Mouse (Mus musculus) lung, postnatal 10 days (tissue): ENCODE results near the gene Prpf31.

Source experiments
- DNase-seq: peaks from one replicate; pipeline ENCODE4 v3.0.0; 2021

Gene Prpf31

DNA sequence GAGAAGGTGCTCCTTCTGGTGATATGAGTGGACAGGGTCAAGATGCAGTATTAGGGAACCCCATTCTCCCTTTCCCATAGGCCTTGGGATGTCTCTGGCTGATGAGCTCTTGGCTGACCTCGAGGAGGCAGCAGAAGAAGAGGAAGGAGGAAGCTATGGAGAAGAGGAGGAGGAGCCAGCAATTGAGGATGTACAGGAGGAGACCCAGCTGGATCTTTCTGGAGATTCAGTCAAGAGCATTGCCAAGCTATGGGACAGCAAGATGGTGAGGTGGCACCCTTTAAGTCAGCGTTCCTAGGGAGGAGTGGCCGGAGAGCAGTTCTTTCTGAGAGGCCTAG, 662 bp downstream of the Prpf31 start:
- DNase-seq = no peak

DNA sequence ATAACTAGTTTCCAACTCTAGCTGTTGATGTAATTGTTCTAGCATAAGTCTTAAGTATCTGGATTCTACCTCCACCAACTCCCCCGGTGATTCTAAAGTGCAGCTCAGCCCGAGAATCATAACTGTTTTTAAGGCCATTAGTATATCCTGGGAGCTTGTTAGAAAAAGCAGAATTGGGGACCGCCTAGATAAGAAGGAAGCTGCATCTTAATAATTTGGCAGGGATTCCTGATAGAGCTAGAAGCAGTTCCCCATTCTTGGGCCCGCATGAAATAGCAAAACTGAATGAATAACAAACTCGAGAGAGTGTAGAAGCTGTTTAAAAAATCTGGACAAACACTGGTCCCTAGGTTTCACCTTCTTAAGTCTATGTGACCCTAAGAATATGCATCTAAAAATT, 13.6 kb downstream of the Prpf31 start:
- DNase-seq = no peak

DNA sequence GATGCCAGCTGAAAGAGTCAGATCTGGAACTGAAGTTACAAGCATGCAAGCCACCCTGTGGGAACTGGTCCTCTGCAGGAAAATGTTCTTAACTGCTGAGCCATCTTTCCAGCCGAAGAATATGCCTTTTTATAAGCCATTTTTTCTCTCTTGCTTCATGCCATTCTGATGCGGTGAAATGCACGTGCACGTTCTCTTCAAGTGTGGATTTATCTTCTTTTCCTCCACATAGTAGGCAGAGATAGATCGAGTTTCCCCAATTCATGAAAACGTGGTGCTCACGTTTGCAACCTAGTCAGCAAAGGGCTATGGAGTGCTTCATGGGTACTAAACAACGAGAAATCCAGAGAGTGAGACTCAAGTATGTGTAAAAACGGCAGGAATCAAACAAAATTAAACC, 14.1 kb downstream of the Prpf31 start:
- no peak for DNase-seq

DNA sequence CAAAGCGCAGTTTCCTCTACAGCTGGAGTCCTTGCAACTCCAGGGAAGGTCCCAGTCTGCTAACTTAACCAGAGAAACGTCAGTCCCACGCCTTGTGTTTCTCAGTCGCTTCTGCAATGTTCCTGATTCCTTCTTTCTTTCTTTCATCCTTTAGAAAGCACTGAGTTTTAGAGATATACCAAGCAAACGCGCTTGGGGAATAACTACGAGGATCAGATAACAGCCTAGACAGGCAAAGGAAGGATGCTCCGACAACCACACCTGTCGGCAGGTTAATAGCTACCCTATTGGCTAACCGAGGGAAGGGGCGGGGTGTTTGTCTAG, 14.5 kb downstream of the Prpf31 start:
- DNase-seq = no peak

DNA sequence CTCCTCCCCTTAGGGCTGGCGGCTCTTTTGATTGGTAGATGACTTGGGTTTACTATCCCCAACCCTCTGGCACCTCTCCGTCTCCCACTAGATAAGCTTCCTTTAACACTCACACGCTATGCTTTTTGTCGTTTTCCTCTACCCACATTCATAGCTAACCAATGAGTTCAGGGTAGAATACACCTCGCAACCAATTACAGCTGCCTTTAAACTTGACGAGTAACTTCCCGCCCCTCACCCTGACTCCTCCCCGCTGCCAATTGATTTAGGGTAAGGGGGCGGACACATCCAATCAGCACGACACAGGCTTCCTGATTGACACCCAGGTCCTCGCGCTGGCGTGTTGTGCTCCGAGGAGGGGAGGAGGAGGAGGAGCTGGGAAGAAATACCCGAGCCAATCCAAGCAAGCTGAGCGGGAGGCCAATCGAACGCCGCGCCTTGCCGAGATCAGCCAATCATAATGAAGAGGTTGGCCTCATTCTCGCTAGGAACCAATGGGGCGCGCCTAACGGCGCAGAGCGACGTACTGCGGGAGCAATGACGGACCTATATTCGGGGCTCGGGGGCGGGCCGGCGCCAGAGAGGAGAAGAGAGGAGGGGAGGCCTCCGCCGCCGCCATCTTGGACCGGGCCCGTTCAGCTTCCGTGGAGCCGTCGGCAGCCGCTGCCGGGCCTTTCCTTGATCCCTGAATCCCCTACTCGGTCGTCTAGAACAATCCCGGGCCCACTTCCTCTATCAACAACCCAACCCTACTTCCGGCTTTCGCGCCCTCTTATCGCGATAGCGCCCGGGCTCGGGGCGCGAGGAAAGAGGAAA, 15.1 kb downstream of the Prpf31 start, which contains the start of gene Cnot3:
Gene Cnot3, plus strand, starts transcription at position 597 of the 816 bp plus-strand sequence.
- DNase-seq = peak; percentile 99

DNA sequence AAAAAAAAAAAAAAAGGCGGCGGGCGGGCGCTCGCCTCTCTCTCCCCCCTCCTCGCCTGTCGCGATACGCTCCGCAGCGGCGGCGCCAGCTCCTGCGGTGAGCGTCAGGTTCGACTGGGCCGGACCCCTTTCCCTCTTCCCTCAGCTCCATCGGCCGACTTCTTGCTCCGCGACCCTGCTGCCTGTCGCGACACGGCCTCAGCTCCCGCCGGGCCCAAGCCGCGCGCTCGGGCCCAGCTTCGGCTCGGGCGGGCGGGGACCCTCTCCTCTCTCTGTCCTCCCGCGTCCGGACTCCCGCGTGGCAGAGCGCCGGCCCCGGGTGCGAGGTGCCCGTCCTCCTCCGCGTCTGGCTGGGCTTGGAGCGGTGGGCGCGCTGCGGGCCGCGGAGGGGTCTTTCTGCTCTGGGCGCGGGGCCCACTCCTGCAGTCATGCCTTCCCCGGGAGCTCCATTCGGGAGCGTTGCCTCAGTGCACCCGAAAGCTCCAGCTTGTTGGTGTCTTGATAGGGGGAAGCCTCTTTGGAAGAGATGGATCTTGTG, 15.8 kb downstream of the Prpf31 start:
- DNase-seq = no peak

DNA sequence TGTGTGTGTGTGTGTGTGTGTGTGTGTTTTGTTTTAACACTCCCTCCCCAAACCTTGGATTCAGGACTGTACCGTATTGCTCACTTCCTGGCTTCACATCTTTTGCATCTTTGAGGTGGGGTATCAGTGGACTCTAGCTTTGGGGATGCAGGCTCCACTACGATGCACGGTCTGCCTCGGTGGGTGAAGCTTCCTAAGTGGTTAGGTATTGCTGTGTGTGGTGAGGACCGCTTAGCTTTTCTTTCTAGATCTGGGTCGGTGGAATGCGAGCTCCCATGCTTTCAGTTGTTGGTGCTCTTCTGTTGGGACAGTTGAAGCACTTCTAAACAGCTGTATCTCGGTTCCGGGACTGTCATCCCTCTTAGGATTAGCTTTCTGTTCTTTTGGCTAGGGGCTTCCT, 16.4 kb downstream of the Prpf31 start:
- DNase-seq = no peak

DNA sequence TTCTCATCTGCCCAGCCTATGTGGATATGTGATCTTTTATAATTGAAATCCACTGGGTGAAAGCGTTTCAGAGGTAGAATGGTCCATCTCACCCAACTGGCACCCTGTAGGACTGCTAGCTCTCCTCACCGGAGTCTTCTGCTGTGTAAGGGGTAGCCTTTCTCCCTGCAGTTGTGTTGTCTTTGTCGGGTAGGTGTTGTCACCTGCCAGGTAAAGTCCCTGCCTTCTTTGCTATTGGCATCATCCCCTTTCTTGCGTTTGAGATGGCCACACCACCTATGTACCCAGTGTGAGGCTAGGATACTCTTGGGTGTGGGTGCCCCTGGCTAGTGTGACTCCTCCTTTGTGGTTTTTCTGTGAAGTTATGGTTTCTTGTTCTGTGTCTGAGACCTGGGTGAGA, 16.9 kb downstream of the Prpf31 start:
- DNase-seq = no peak

DNA sequence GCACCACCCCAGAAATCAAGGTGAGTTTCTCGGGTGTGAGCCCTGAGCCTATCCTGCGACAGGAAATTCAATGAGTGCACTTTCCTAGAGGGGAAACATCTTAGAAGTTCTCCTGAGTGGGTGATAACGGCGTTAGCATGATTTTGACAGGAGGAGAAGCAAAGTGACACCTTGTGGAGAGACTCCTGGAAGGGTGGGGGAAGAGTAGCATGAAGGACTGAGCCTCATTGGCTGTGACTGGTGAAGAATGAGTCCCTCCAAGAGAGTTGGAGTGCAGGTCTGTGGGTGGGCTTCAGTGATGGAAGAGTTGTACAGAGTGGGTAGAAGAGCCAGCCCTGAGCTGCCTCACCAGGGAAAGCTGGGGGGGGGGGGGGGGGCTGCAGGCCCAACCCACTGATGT, 27.2 kb downstream of the Prpf31 start:
- DNase-seq = no peak

DNA sequence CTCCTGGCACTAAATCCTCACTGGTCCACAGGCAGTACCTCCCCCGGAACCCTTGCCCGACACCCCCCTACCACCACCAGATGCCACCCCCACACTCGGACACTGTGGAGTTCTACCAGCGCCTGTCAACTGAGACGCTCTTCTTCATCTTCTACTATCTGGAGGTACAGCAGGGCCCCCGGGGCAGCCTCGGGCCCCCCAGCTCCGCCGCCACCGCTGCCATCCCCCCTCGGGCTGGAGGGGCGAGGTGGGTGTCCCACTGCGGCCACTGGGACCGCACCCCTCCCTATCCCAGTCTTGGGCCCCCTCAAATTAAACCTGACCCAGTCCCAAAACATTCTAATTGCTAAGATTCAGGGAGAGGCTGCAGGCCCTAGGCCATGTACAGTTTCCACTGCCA, 28.8 kb downstream of the Prpf31 start:
- no peak for DNase-seq

DNA sequence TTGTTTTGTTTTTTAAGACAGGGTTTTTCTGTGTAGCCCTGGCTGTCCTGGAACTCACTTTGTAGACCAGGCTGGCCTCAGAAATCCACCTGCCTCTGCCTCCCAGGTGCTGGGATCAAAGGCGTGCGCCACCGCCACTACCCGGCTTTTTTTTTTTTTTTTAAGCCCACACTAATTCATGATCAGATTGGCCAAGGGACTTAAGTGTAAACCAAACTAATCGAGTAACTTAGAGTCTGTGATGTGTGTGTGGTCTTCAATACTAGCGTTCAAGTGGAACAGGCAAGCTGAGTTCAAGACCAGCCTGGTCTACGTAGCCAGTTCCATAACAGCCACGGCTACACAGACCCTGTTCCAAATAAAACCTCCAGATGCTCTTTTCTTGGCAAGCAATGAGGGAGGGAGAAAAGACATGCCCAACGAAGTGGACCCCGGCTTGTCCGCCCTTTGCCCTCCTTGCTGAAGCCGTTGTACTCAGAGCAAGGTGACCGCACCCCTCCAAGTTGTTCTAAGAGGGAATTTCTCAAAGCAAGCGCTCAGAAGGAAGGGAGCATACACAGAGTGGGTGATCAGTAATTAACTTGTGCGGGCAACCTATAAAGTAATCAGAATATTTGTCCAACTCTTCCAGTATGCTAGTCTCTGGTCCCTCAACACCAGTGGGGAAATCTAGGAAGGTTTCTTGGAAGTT, 34.9 kb downstream of the Prpf31 start:
- DNase-seq = peak; percentile 34

DNA sequence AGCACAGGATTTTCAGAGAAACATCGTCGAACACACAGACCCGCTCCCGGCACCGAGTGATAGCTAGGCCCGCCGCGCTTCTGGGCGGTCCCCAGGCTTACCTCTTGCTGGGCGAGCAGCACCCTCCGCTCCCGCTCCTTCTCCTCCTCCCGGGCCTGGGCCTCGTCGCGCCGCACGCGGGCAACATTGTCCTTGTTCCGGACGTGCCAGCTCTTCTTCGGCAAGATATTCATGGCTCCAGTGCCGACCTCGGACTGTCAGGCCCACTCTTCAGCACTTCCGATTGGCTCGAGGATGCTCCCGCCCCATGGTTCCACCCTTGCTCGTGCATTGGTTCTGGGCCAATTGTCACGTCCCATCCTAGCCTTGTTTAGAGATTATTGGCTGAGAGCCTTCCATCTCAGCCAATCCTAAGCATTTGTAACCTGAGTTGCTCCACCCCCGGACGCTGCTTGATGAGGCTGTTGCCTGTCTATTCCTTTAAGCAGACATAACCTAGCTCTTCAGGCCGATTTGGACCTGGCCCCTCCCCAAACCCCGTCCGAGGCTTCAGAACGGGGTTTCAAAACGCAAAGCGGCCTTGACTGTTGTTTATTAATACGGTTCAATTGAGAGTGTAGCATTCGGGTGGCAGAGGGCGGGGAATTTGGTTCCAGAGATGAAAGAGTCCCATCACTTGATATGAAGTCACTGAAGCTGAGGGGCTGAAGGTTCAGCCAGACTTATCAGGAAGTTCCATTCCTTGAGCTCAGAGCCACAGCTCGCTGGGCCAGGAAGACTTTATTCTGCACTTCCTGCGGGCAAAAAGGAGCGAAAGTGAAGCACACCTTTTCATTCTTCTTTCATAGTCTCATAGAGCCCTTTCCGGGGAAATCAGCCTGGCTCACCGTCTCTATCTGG, 35.7 kb downstream of the Prpf31 start, which contains the start of gene Leng1:
Gene Leng1, minus strand, starts transcription at position 626 of the 900 bp plus-strand sequence.
- DNase-seq = peak; percentile 99

DNA sequence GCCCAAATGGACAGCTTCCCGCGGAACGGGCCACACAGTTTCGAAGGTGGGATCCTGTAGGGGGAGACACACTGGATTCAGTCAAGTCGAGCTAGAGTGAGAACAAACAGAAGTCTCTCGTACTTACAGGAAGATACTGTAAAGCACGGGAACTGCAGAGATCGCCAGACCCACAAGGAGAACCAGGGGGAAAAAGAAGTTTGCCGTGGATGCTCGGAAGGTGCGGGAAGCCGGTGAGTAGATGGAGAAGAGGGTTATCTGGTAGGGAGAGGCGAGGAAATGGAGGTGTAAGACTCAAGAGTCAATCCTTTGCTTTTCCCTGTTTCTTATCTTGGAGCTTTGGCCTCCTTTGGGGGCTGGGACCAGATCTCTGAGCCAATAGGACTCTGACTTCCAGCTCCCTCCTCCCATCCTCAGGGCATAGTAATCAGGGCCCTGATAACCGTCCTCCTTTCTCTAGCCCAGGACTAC, 37.2 kb downstream of the Prpf31 start:
- peak; percentile 47 for DNase-seq

DNA sequence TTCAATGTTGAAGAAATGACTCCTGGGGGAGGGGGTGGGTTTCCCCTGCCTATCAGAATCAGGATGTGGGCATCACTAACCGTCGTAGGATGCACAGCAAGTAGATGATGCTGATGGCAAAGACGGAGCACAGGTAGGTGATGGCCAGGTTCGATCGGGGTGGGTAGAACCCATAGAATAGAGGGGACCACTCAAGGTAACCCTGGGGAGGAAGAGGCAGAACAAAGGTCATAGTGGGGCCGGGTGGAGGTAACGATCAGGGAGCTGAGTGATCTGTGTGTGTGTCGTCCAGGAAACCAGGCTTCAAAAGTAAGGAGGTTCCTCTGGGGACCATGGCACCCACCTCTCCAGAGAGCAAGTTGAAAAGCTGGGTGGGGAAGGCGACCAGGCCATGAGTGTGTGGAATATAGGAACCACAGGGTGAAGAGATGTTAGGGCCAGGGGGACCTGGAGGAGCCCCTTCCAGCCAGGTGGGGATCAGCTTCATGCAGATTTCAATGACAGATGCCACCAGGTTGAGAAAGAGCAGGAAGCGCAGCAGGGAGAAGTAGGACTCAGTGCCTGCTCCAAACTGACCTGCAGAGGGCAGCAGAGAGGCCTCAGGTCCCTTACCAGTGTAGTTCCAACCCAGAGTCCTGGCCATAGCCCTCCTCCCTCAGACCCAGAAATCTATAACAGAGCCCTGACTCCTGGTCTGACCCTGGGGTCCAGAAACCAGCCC, 44.9 kb downstream of the Prpf31 start:
- DNase-seq = peak; percentile 91

DNA sequence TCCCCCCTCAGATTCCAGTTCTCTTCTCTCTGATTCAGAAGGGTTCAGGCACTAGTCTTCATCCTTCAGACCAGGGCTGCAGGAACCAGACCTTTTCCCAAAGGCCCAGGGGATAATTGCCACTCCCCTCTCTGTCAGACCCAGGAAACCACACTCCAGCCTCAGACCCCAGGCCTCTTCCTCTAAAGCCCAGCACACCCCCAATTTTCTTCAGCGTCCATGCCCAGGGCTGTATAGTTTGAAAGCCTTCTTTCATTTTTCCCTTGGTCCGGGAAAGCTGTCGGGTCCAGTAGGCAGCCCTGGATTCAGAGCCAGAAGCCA, 45.4 kb downstream of the Prpf31 start:
- no peak for DNase-seq

DNA sequence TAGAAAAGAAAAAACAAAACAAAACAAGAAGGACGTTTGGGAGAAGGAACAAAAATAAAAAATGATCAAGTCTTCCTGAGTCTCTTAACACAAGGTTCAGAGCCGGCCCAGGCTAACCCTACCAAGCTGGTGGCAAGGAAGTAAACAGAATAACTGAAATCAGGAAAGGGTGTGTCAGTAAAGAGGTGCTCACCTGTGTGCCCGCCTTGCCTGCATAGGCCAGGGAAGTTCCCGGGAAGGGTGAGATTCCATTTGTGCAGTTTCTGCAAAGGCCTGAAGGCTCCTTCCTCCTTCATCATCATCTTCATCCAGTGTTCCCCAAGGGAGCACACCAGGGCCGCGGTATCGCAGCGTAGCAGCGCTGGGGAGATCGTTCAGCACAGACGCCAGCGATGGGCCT, 46.6 kb downstream of the Prpf31 start:
- no peak for DNase-seq

DNA sequence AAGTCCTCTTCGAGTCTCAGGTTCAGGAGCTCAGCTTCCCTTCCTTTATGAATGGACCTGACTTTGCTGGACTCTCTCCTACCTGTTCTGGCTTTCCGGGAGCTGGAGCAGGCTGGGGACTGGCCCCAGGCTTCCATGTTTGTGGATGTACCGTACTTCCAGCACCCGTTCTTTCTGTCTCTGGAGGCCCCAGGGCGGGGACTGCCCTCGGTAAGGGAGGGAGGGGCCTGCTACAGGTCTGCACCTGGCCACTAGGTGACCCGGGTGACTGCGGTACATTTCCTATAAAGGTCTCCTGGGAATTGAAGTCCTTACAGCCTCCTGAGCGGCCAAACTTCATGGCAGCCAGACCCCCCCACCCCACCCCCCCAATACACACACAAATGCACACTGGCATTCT, 47.6 kb downstream of the Prpf31 start, which contains the start of gene Tmc4:
Gene Tmc4, minus strand, starts transcription at position 212 of the 400 bp plus-strand sequence.
- peak; percentile 62 for DNase-seq

DNA sequence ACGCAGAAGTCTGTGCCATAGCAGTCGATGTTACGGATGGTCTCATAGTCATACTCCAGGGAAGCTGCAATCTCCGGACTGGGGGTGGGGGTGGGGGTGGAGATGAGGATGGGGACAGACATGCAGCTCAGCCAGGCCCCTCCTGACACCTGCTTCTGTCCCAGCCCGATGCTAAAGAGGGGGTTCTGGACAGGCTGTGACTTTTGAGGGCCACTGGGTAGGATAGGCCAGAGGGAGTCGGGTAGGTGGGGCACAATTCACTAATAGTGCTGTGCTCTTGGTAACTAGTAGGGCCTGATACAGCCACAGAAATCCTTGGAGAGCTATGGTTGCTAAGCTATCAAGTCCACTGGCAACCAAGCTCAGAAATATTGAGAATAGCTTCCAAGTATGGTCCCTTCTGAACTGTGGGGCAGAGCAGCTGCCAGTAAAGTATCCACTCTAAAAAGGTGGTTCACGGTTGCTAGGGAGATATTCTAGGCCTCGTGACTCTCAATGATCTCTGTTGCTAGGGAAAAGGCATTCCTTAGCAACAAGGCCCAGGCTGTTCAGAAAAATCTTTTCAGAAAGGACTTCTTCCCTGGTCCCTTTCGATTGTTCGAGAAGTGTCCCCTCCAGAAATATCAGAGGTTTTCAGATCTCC, 54.2 kb downstream of the Prpf31 start:
- DNase-seq = no peak

DNA sequence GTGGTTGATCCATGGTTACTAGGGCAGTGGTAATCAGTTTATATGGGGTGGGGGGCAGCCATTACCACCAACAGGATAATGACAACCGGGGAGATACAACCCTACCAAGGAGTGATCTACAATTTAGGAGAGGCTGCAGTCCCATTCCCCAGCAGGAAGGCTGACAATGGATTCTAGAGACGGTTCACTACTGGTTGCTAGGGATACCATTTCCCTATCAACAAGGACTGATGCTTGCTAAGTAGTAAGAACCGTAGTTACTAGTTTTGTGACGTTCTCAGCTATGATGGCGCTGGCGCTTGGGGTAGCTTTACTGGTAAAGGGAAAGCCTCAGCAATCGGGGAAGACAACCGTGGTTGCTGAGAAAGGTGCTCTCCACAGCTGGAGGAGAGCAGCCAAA, 54.9 kb downstream of the Prpf31 start:
- DNase-seq = no peak

DNA sequence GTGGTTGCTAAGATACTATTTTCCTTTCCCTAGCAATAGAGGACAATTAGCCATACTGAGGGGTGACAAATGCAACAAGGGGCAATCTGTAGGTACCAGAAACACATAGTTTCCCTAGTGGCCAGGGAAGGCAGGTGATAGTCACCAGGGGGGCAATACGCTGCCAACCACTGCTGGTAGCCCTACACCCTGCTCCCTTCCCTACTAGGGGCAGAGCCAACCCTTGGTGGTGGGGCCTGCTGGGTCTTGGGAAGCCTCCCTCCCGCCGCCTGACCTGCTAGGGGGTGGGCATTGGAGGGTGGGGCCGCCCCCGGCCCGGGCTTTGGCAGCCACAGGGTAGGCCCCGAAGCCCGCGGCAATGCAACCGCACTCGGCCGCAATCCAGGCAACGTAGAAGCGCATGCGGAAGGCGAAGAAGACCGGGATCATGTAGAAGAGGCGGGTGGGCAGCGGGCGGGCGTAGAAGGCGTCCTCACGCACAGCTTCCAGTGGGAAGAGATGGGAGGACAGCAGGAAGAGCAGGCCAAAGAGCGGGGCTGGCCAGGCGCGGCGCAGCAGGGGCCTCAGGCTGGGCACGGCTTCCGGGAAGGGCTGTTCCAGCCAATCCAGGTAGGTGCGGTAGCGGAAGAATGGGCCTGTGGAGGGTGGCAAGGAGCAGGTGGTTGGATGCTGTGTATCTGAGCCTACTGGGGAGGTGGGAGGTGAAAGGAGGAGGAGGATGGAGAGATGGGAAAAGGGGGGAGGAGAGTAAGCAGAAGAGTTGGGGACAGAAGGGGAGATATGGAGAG, 55.8 kb downstream of the Prpf31 start:
- DNase-seq = no peak

DNA sequence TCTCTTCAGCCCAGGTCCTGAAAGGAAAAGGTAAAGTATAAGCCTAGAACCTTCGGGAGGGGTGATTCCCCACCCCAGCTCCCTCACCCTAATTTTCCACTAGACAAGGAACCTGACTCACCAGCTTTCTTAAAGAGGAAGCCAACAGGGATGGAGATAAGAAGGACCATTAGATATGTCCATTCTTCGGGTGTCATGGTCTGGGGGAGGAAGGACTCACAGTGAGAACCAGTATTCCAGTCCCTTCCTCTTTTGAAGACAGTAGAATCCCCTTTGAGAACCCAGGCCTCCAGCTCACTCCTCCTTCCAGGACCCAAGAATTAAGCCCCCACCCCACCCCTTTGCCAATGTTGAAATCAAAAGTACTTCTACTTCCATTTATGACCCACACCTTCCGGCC, 62.1 kb downstream of the Prpf31 start:
- DNase-seq = no peak
